Mouse (Mus musculus) right cerebral cortex, postnatal 25 days (tissue): ENCODE measurements around the gene Dennd4c.

Experiments
- DNase-seq: peaks from one replicate; pipeline ENCODE4 v3.0.0; 2022

Dennd4c gene

GRCm38 (mm10) chr4:86886160-86886878 lies 138.0 kb downstream of the Dennd4c start:
- DNase-seq: no peak

GRCm38 (mm10) chr4:86887879-86888278 lies 139.5 kb downstream of the Dennd4c start:
- DNase-seq: no peak

- no peak for DNase-seq
Measured at GRCm38 (mm10) chr4:86897411-86897810, 149.1 kb downstream of the Dennd4c start.

GRCm38 (mm10) chr4:86898791-86899474 lies 150.6 kb downstream of the Dennd4c start:
- DNase-seq: no peak
